Mouse (Mus musculus) kidney, postnatal 36 days (tissue): ENCODE measurements around the gene Gm49383.

Experiments used
- DNase-seq, 2 experiments: peaks; one replicate each; pipeline ENCODE4 v3.0.0; 2021 to 2022; ENCODE audit warnings: mixed read lengths in 2 of 2

Gene Gm49383

GRCm38 (mm10) chr12:69196444-69197377, at the start of gene Gm49383:
Gene Gm49383, minus strand, starts transcription at chr12:69197104.
- DNase-seq = peak; percentile 66 to 87

DNA sequence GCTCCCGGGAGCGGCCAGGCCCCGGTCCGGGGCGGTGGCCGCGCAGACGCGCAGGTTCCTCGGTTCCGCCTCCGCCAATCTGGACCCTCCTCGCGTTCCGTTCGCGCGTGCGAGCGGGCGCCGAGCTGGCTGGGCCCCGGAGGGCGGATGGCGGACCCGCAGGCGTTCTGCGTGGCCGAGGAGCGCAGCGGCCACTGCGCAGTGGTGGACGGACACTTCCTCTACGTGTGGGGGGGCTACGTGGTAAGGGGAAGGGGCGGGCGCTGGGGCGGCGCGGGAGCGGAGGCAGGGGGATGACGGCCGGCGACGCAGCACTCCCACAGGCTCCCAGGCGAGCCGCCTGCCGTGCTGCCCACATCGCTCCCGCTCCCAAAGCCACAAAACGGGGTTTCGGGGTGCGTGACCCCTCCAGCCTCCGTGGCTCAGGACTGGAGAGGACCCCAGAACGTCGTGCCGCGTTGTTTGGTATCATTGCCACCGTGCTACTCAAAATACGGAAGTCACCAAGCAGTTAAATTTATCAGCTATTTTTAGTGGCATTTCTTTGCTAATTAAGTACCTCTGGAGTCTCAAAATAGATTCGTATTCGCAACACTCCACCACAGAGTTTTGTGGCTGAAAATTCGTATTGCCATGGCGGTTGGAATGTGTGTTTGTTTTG, 45.0 kb upstream of the Gm49383 start:
- peak; percentile 67 to 83 for DNase-seq

DNA sequence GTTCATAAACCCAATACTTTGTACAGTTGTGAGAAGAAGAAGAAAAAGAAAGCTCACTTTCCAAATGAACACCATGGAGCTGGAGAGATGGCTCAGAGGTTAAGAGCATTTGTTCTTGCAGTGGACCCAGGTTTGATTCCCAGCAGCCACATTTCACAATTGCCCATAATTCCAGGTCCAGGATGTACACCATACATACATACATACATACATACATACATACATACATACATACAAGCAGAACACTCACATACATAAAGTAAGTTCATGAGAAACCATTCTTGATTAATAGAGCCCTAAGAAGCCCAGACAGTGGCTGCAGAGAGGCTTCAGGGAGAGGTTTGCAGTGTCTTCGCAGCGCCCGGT, 44.5 kb upstream of the Gm49383 start:
- DNase-seq = no peak

GRCm38 (mm10) chr12:69240876-69241275, 44.0 kb upstream of the Gm49383 start, which contains the start of gene Klhdc1:
Gene Klhdc1, plus strand, starts transcription at chr12:69241176.
- DNase-seq = no peak

DNA sequence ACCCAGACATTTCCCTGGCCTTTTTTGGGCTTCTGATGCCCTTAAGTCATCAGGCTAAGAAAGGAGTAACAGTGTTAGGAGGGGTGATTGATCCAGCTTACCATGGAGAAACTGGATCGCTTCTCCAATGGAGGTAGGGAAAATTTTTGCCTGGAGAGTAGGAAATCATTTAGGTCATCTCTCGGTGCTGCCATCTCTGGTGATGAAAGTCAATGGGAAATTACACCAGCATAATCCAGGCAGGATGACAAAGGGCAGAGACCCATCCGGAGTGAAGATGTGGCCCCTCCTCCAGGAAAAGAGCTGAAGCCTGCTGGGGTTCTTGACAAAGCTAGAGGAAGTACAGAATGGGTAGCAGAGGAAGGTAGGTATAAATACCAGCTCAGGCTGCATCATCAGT, 41.4 kb upstream of the Gm49383 start:
- DNase-seq = peak; percentile 7 to 23

DNA sequence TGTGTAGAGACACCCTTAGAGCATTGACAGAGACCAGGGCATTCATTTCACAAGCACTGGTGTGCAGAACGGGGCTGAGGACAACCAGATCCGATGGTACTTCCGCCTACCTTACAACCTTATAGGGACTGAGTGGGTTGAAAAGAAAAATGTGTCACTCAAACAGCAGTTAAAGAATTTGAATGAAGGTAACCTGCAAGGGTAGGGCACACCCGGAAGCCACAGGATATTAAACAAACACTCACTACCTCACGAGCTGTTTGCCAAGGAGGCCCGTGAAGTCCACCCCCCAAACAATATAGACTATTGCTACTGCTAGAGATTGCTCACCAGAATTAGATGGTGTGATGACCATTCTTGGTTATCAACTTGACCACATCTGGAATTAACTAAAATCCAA, 38.9 kb upstream of the Gm49383 start:
- no peak for DNase-seq

GRCm38 (mm10) chr12:69229251-69229650, 32.3 kb upstream of the Gm49383 start:
- DNase-seq = peak in 1 of 2 experiments; percentile 50

DNA sequence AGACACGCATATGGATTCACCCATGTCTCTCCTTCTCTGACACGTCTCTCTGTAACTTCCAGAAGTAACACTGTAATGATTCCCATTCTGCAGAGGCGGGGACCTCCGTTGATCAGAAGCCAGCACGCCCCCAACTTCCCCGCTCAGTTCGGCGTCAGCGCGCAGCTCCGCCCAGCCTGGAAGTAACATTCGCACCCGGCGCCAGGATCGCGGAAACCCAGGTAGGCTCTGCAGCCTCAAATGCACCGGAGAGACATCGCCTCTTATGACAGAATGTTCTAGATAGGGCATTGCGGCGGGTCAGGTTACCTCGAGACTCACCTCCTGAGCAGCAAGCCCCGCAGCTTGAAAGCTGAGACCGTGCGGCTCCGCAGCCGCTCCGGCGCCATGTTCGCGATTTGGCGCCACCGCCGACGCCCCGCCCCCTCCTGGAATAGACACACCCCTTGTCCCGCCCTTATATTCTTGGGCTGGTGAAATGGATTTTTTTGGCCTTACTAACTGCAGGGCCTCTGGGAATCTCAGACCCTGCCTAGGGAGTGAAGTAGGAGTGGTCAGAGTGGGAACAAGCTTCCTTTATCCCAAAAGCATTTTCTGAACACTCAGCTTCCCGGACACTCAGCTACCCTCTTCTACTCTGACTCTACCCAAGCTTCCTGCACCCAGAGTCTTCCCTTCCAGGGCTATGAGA, 31.0 kb upstream of the Gm49383 start, which contains the start of gene Pole2:
Pole2 (minus strand) TSS at position 420 of the 691 bp plus-strand sequence.
- DNase-seq = peak; percentile 87 to 95

DNA sequence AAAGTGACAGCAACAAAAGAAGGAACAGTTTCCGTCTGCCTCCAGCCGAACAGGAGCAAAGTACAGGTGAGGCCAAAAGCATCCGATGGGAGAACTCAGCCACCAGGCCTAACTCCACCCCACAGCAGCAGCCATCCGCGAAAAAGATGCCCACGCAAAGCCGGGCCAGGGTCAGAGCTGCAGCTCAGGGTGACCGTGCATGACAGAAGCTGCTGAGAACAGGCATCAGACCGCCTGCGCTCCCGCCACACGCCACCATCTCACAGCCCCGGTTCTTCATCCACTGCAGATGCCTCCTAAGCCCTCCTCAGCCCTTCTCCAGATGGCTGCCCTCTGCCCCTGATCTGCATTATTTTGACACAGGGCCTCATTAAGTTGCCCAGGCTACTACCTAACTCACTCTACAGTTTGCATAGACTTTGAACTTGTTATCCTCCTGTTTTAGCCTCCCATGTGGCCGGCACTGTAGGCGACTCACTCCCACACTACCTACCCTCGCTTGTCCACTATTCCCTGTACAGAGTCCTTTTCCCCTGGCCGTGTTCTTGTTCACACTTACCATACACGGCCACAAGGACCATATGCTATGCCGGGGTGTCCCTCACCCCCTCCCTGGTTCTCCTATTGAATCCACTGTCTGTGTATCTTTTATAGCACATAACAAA, 23.8 kb upstream of the Gm49383 start:
- DNase-seq = peak in 1 of 2 experiments; percentile 54

DNA sequence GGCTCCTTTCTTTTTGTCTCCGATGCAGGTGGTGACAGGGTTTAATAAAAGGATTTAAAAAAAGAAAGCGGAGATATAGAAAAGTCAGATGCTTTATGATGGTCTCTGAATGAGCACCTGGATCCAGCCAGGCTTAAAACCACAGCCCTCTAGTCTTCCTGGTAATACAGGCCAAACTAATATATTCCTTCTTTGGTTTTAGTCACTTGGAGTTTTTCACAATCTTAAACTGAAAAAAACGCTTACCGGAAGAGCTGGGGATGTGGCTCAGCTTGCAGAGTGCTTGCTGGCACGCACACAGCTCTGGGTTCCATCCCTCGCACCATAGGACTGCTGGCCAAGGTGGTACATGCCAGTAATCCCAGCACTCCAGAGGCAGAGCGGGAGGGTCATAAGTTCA, 19.7 kb upstream of the Gm49383 start:
- no peak for DNase-seq

- DNase-seq = no peak
Observed at GRCm38 (mm10) chr12:69215000-69215785, 18.3 kb upstream of the Gm49383 start.

- no peak for DNase-seq
Observed at GRCm38 (mm10) chr12:69214393-69214792, 17.5 kb upstream of the Gm49383 start.

DNA sequence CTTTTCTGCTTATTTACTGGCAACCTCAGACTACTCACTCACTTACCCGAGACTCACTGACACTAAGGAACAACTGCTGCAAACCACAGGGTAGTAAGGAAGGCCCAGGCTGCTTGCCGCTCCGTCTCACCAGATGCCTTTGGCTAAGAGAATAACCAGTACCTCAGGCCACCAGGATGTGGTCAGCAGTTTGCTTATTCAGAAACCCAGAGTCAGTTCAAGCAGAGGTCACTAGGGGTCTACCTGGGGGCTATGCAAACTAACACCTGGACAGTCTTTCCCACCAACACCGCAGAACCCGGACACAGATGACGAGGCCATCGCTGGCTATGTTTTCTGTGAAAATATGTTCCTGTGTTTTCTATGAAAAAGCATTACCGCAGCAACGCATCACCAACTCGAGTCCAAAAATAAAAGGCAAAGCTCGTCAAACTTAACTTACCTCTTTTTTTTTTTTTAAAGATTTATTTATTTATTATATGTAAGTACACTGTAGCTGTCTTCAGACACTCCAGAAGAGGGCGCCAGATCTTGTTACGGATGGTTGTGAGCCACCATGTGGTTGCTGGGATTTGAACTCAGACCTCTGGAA, 16.4 kb upstream of the Gm49383 start:
- no peak for DNase-seq

GRCm38 (mm10) chr12:69211057-69211456, 14.2 kb upstream of the Gm49383 start:
- DNase-seq = peak in 1 of 2 experiments; percentile 49

GRCm38 (mm10) chr12:69210056-69210979, 13.4 kb upstream of the Gm49383 start:
- no peak for DNase-seq

GRCm38 (mm10) chr12:69208520-69208919, 11.6 kb upstream of the Gm49383 start:
- DNase-seq = no peak

- no peak for DNase-seq
Observed at GRCm38 (mm10) chr12:69207926-69208325, 11.0 kb upstream of the Gm49383 start.

DNA sequence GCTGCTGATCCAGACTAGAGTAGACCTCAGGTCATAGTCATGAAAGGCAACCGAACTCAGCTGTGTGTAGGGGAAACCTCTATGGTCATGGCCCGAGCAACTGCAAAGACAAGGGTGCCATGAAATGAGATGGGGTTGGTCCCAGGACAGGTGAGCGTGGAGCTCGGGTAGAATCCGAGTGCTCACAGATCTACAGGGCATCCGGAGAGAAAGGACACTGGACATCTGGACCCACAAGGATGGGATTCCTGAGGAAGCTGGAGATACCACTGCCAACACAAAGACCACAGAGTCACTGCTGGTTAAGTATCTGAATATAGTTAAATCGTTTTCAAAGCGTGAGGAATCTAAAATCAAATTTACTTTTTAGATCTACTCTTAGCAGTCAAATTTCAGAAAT, 10.5 kb upstream of the Gm49383 start:
- DNase-seq = no peak

- no peak for DNase-seq
Observed at GRCm38 (mm10) chr12:69204052-69204833, 7.3 kb upstream of the Gm49383 start, which contains the start of gene Gm49384. Gene Gm49384, minus strand, starts transcription at chr12:69204267.
